In genomic region chr13:21181996-21182395, GRCm38 (mm10) we compare ENCODE assay signal across 11 mouse cellular contexts. TPM values are rescaled to one million over a fixed set of nuclear protein-coding genes. Genes with fewer than 3 reads are reported as not detected.
DNase-seq lines count a peak whose midpoint lies in the region; ATAC-seq lines count a peak whose summit lies in the region.
"Had no signal": no experiment of that assay in that cellular context is flagged by ENCODE, and none has a peak within 500 bp of the region (broad histone marks: within the 10 kb centered on the region; RNA-seq: fewer than 3 reads in every experiment).

No protein-coding gene starts in this region.

- peaks cover 27% of the 10 kb centered on the region for H3K36me3 ChIP-seq in heart, embryonic 16.5 days (ENCODE audit: control insufficient read depth, insufficient read depth)
- peaks cover 54% of the 10 kb centered on the region for H3K36me3 ChIP-seq in embryonic facial prominence, embryonic 10.5 days (replicated peaks)
- peaks cover 11% of the 10 kb centered on the region for H3K36me3 ChIP-seq in hindbrain, embryonic 16.5 days (ENCODE audit: control insufficient read depth, insufficient read depth, low read length)
- peaks cover 49% of the 10 kb centered on the region for H3K36me3 ChIP-seq in midbrain, embryonic 14.5 days (ENCODE audit: control insufficient read depth, insufficient read depth, low read length)

- intact Hi-C loops in heart, postnatal 14 days (cut with DNase I) = no loop called here

- 66% methylated on average over 7 of the region's 7 CpGs for WGBS in heart, embryonic 16.5 days
- WGBS in embryonic facial prominence, embryonic 10.5 days = 81% methylated on average over 7 of the region's 7 CpGs
- 64% methylated on average over 7 of the region's 7 CpGs for WGBS in hindbrain, embryonic 16.5 days
- WGBS in midbrain, embryonic 14.5 days = 69% methylated on average over 7 of the region's 7 CpGs

- peaks cover 22% of the 10 kb centered on the region for H3K4me1 ChIP-seq in heart, embryonic 16.5 days (ENCODE audit: control insufficient read depth, insufficient read depth, low read length)
- peaks cover 37% of the 10 kb centered on the region for H3K4me1 ChIP-seq in embryonic facial prominence, embryonic 10.5 days
- peaks cover 16% of the 10 kb centered on the region for H3K4me1 ChIP-seq in hindbrain, embryonic 16.5 days (ENCODE audit: control insufficient read depth, insufficient read depth, low read depth, low read length)
- peaks cover 19% of the 10 kb centered on the region for H3K4me1 ChIP-seq in midbrain, embryonic 14.5 days (ENCODE audit: control insufficient read depth, insufficient read depth, low read length)

- H3K27ac ChIP-seq in heart, embryonic 16.5 days (ENCODE audit: low read length) = no peak overlapping the region
- no peak overlapping the region for H3K27ac ChIP-seq in embryonic facial prominence, embryonic 10.5 days (replicated peaks)
- no peak overlapping the region for H3K27ac ChIP-seq in hindbrain, embryonic 16.5 days (ENCODE audit: low read depth, low read length)
- H3K27ac ChIP-seq in midbrain, embryonic 14.5 days (replicated peaks; ENCODE audit: low read depth, low read length) = no peak overlapping the region

- H3K9me3 ChIP-seq in heart, embryonic 16.5 days (replicated peaks; ENCODE audit: control insufficient read depth, low read length) = no peaks in the 10 kb centered on the region
- no peaks in the 10 kb centered on the region for H3K9me3 ChIP-seq in embryonic facial prominence, embryonic 10.5 days
- no peaks in the 10 kb centered on the region for H3K9me3 ChIP-seq in hindbrain, embryonic 16.5 days (ENCODE audit: control insufficient read depth, low read length)
- no peaks in the 10 kb centered on the region for H3K9me3 ChIP-seq in midbrain, embryonic 14.5 days (ENCODE audit: control insufficient read depth, low read length)

- H3K27me3 ChIP-seq in heart, embryonic 16.5 days (ENCODE audit: control insufficient read depth, insufficient read depth, low read length) = no peaks in the 10 kb centered on the region
- H3K27me3 ChIP-seq in embryonic facial prominence, embryonic 10.5 days (replicated peaks; ENCODE audit: low read depth, poor library complexity, severe bottlenecking) = no peaks in the 10 kb centered on the region
- no peaks in the 10 kb centered on the region for H3K27me3 ChIP-seq in hindbrain, embryonic 16.5 days (replicated peaks; ENCODE audit: control insufficient read depth, insufficient read depth, low read length)
- H3K27me3 ChIP-seq in midbrain, embryonic 14.5 days (ENCODE audit: control insufficient read depth, insufficient read depth, low read length) = no peaks in the 10 kb centered on the region

- peak overlapping the region; percentile 70 for H3K4me2 ChIP-seq in heart, embryonic 16.5 days (ENCODE audit: low read depth, low read length)
- peak overlapping the region; percentile 61 for H3K4me2 ChIP-seq in hindbrain, embryonic 16.5 days (ENCODE audit: low read length)
- peak overlapping the region; percentile 73 for H3K4me2 ChIP-seq in midbrain, embryonic 14.5 days (ENCODE audit: low read length)

- peak overlapping the region; percentile 93 for H3K9ac ChIP-seq in heart, embryonic 16.5 days (ENCODE audit: low read length)
- H3K9ac ChIP-seq in hindbrain, embryonic 16.5 days (ENCODE audit: low read depth, low read length) = no peak overlapping the region
- peak overlapping the region; percentile 77; the same call in 1 of the 2 replicates for H3K9ac ChIP-seq in midbrain, embryonic 14.5 days (replicated peaks; ENCODE audit: low read length)

- no peak for DNase-seq in heart, postnatal 14 days
- no peak for DNase-seq in embryonic facial prominence, embryonic 10.5 days (ENCODE audit: low spot score)
- DNase-seq in midbrain, embryonic 14.5 days = no peak
- no peak for DNase-seq in right cerebral cortex, postnatal 36 days (ENCODE audit: low spot score in 2 of 2)
- no peak for DNase-seq in spleen, postnatal 4 days (ENCODE audit: low spot score in 2 of 2)
- DNase-seq in left cerebral cortex, adult 18-20 months (ENCODE audit: low spot score in 2 of 2) = no peak
- DNase-seq: lung, postnatal 4 days had no signal

- peak overlapping the region; percentile 84 for H3K4me3 ChIP-seq in heart, embryonic 16.5 days (ENCODE audit: low read length)
- peak overlapping the region; percentile 98 for H3K4me3 ChIP-seq in embryonic facial prominence, embryonic 10.5 days
- H3K4me3 ChIP-seq in hindbrain, embryonic 16.5 days (ENCODE audit: low read length) = no peak overlapping the region; the same call in 1 of the 2 replicates
- H3K4me3 ChIP-seq in midbrain, embryonic 14.5 days (replicated peaks; ENCODE audit: low read depth, low read length) = peak overlapping the region; percentile 99

- ATAC-seq in heart, embryonic 16.5 days (replicated peaks; ENCODE audit: extremely low read depth, insufficient read depth, low FRiP score) = no peak
- ATAC-seq in hindbrain, embryonic 16.5 days = no peak
- ATAC-seq in midbrain, embryonic 14.5 days (ENCODE audit: low FRiP score, low TSS enrichment) = no peak

RNA-seq across cellular contexts. Expression of gene Trim27, which starts 2.8 kb away (rescaled TPM):
- 72.4 and 72.8 TPM in 2 replicates for polyA plus RNA-seq in heart, embryonic 16.5 days (2015; fragmentation: Nextera tagmentation; extraction: Ambion mirVana)
- 10 to 100 TPM; 22.3 to 22.7 TPM for total RNA-seq in heart, postnatal 14 days (2021)
- polyA plus RNA-seq in embryonic facial prominence, embryonic 10.5 days (2016; fragmentation: Nextera tagmentation; extraction: Ambion mirVana) = 180 and 191 TPM in 2 replicates
- polyA plus RNA-seq in hindbrain, embryonic 16.5 days (2015; fragmentation: Nextera tagmentation; extraction: Ambion mirVana) = 70.1 and 75.0 TPM in 2 replicates
- 78.2 and 84.3 TPM in 2 replicates for polyA plus RNA-seq in midbrain, embryonic 14.5 days (2014; fragmentation: Nextera tagmentation; extraction: Ambion mirVana)
- total RNA-seq in left cerebral cortex, adult 18-20 months (2021) = 10 to 100 TPM; 38.6 to 38.8 TPM

RNA-seq across cellular contexts. Expression of gene Olfr1368, which starts 36.3 kb away (rescaled TPM):
- not detected in 2 replicates for polyA plus RNA-seq in heart, embryonic 16.5 days (2015; fragmentation: Nextera tagmentation; extraction: Ambion mirVana)
- total RNA-seq in heart, postnatal 14 days (2021) = not detected
- not detected in 2 replicates for polyA plus RNA-seq in embryonic facial prominence, embryonic 10.5 days (2016; fragmentation: Nextera tagmentation; extraction: Ambion mirVana)
- not detected in 2 replicates for polyA plus RNA-seq in hindbrain, embryonic 16.5 days (2015; fragmentation: Nextera tagmentation; extraction: Ambion mirVana)
- polyA plus RNA-seq in midbrain, embryonic 14.5 days (2014; fragmentation: Nextera tagmentation; extraction: Ambion mirVana) = not detected in 2 replicates
- total RNA-seq in left cerebral cortex, adult 18-20 months (2021) = not detected
- total RNA-seq: gastrocnemius, adult 18-20 months had no signal
- polyA plus RNA-seq: small intestine, adult 2 months had no signal

RNA-seq across cellular contexts. Expression of gene Olfr263, which starts 52.6 kb away (rescaled TPM):
- polyA plus RNA-seq in heart, embryonic 16.5 days (2015; fragmentation: Nextera tagmentation; extraction: Ambion mirVana) = not detected in 2 replicates
- not detected for total RNA-seq in heart, postnatal 14 days (2021)
- not detected in 2 replicates for polyA plus RNA-seq in embryonic facial prominence, embryonic 10.5 days (2016; fragmentation: Nextera tagmentation; extraction: Ambion mirVana)
- not detected in 2 replicates for polyA plus RNA-seq in hindbrain, embryonic 16.5 days (2015; fragmentation: Nextera tagmentation; extraction: Ambion mirVana)
- polyA plus RNA-seq in midbrain, embryonic 14.5 days (2014; fragmentation: Nextera tagmentation; extraction: Ambion mirVana) = not detected in 2 replicates
- not detected for total RNA-seq in left cerebral cortex, adult 18-20 months (2021)
- total RNA-seq: gastrocnemius, adult 18-20 months had no signal
- polyA plus RNA-seq: small intestine, adult 2 months had no signal
